Mouse (Mus musculus) embryo, embryonic 11.5 days (tissue): ENCODE measurements around the gene Cmc2.

ENCODE experiments used
- DNase-seq: peaks from one replicate; pipeline ENCODE4 v3.0.0-alpha.2; 2012; ENCODE audit warnings: low read depth, low spot score

Cmc2 gene

DNA sequence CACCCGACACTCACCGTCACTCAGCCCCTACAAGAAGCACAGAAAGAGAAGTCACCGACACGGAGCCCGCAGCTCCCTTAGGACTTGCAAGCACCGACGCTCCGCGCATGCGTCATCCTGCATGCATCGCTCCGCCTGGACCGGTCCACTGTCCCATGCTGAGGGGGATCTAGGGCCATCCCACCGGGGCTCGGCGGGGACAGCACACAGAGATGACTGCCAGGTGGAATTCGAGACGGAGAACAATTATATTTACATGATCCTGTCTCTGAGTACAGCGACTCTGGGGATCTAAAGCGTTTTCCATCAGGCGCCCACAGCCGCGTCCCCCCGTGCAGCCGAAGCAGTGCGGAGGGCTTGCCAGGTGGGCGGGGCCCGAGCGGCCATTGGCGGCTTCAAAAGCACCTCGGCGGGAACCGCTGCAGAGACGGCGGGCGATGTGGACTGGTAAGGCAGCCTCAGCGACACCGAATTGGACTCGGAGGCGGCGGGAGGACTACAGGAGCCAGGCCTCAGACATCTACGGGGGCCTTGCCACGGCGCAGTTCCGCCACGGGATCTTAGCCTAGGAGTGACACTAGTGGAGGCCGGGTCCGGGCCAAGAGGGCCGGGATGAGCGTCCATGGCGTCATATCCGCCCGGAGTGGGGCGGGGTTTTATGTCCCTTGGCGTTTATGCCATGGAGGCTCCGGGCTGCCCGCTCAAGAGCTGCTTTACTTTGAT lies at the start of gene Cmc2, which contains the start of gene Cenpn:
Gene Cmc2 (minus strand): TSS at position 119 of the 723 bp plus-strand sequence.
Gene Cenpn (plus strand): TSS at position 394 of the 723 bp plus-strand sequence.
- peak; percentile 94 for DNase-seq

DNA sequence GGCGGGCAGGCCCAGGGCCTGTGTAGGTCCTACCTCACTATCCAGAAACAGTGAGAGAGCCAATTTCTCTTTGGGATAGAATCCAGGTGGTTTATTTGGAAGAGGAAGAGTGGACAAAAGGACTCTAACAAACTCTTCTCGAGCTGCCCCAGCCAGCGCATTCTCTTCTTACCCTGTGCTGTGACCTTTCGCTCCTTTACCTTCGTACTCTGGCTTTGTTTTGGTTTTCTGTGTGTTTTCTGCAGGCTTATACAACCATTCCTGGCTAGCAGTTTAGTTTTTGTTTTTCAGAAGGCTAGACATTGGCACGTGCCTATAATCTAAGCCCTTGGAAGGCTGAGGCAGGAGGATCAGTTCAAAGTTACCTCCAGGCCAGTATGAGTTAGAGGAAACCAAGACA lies 48.3 kb upstream of the Cmc2 start:
- DNase-seq, result no peak

GRCm38 (mm10) chr8:116954415-116954814 lies 33.2 kb upstream of the Cmc2 start:
- DNase-seq, result no peak

DNA sequence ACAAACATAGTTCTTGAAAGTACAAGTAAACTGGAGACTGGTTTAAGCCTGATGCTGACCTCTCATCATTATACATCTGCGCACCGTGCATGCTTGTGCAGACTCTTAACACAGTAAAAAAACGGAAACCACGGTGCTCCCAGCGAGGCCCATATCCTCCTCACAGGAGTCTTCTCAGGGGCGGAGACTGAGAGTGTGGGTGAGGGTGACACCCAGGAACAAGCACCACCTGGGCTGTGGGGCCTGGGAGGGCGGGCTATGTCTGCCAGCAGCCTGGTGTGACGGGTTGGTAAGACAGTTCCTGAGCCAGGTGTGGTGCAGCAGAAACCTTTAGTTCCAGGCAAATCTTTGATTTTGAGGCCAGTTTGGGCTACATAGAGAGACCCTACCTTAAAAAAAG lies 31.2 kb upstream of the Cmc2 start:
- no peak for DNase-seq

- DNase-seq, result no peak
Measured at GRCm38 (mm10) chr8:116951778-116952177, 30.5 kb upstream of the Cmc2 start.

GRCm38 (mm10) chr8:116951369-116951768 lies 30.1 kb upstream of the Cmc2 start:
- no peak for DNase-seq

- no peak for DNase-seq
Measured at GRCm38 (mm10) chr8:116947589-116947988, 26.3 kb upstream of the Cmc2 start.

GRCm38 (mm10) chr8:116946851-116947250 lies 25.6 kb upstream of the Cmc2 start:
- no peak for DNase-seq

- DNase-seq, result no peak
Measured at GRCm38 (mm10) chr8:116946268-116946838, 25.1 kb upstream of the Cmc2 start.

- no peak for DNase-seq
Measured at GRCm38 (mm10) chr8:116945169-116945910, 24.1 kb upstream of the Cmc2 start.

GRCm38 (mm10) chr8:116944385-116944696 lies 23.1 kb upstream of the Cmc2 start:
- no peak for DNase-seq

DNA sequence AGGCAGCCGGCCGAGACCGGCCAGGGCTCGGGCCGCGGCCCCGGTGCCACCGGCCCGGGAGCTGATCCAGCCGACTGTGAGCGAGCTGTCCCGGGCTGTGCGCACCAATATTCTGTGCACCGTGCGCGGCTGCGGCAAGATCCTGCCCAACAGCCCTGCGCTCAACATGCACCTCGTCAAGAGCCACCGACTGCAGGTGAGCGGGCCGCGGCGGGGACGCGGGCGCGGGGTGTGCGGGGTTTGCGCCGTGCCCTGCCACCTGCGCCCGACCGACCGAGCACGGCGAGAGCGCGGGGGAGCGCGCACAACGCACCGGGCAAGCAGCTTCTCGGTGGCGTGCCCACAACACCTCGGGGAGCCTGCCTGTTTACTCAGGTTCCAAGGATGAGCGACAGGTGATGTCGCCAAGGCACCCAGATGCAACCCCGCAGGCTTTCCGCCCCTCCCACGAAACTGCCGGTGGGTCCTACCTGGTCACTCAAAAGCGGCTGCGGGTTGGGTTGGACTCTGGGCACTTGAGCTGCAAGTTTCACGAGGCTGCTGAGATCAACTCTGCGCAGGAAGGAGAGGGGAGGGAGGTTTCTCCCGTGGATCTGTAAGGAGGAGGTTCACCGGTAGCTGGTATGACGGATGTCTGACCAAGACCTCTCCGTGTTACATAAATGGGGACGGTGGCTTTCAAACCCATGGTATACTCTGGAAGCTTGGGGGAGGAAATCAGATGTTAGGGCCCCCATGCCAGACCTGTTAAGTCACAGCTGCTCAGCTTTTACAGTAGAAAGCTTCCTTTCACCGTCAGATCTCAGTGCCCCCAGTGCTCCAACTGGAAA lies 22.5 kb upstream of the Cmc2 start:
- no peak for DNase-seq

- peak; percentile 80 for DNase-seq
Measured at GRCm38 (mm10) chr8:116943161-116943554, 21.9 kb upstream of the Cmc2 start, which contains the start of gene Atmin. Gene Atmin, plus strand, starts transcription at chr8:116943393.

- DNase-seq, result no peak
Measured at GRCm38 (mm10) chr8:116942284-116943058, 21.2 kb upstream of the Cmc2 start.

GRCm38 (mm10) chr8:116935506-116935905 lies 14.3 kb upstream of the Cmc2 start:
- no peak for DNase-seq

- no peak for DNase-seq
Measured at GRCm38 (mm10) chr8:116934976-116935375, 13.7 kb upstream of the Cmc2 start.

- no peak for DNase-seq
Measured at GRCm38 (mm10) chr8:116928588-116928987, 7.3 kb upstream of the Cmc2 start.

DNA sequence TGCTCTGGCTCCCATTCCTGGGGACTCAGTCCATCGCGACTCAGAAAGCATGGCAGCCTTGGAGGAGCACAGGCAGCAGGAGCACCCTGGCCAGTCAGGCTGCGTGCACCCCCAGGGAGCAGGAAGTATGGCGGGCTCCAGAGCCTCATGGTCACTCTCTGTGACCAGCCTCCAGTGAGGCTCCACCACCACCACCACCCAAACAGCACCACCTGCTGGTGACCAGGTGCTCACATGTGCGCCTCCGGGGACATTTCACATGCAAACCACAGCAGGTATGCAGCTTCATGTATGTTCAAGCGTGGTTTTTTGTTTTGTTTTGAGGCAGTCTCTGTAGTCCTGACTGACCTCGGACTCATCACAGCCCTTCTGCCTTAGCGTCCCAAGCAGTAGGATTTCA lies 6.6 kb upstream of the Cmc2 start:
- DNase-seq, result no peak

DNA sequence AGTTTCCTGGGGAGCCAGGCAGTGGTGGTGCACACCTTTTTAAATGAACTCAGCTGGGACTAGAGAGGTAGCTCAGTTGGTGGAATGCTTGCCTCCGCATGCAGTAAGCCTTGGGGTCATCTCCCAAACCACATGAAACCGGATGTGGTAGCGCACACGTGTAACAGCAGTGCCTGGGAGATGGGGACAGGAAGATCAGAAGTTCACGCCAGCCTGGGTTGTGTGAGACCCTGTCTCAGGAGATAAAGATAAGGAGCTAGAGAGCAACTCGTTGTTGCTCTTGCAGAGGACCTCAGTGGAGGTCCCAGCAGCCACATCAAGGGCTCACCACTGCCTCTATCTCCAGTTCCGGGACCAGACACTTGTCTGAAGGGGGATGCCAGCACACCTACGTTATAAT lies 2.3 kb upstream of the Cmc2 start:
- no peak for DNase-seq

DNA sequence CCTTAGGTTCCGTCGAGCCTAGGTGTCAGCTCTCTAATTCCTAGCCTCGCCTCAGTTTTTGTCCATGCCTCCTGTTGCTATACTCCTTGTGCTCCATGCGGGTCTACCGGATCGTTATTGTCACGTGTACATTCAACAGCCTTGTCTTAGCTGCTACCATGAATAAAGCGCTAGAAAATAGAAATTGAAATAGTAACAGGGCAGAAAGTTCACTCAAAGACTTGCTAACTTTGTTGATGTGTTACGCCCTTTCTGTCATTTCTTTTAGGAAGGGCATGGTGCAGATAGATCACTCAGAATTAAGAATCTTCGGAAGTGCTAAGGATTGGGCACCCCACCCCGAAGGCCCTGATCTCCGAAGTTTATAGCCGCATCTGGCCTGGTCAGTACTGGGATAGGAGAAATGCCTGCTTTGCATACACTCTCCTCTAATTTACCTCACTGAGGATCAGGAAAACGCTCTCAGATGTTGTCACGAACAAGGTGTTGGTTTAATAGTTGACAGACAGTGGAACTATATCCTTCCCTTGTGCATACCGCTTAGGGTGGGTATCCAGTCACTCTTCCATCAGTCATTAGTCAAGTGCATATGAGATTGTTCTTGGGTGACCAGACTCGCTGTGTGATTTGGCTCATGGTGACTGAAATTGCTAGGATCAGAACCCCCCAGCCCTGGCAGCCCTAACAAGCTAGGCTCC lies 954 bp upstream of the Cmc2 start:
- DNase-seq, result no peak

- DNase-seq, result no peak
Measured at GRCm38 (mm10) chr8:116921005-116921336, 284 bp downstream of the Cmc2 start.
